Mouse (Mus musculus): ENCODE measurements around the gene Tectb. TPM values are rescaled to one million over a fixed set of nuclear protein-coding genes. Genes with fewer than 3 reads are reported as not detected.

The Tectb gene
- polyA plus RNA-seq, 1 experiment from 2014 or later = not detected

DNA sequence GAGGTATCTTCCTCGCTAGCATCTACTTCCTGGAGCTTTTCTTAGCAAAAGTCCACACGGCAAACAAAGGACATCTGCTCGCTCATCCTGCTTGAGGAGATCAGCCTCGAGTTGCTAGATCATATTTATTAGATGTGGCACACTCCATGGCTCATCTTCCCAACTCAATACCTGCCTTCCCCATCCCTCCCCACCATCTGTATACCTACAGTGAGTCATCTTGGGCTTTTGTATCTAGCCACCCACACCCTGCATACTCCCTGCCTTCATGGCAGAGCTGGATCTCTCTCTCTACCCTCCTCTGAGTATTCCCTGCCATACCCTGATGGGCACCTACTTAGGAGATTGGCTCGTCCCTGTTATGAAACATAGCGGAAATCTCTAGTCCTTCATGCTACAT, 40.7 kb downstream of the Tectb start:
- no peak for ATAC-seq (ENCODE audit: low read depth)
- H3K4me2 ChIP-seq (ENCODE audit: low read depth, low read length) = no peak overlapping the region
- no peaks in the 10 kb centered on the region for H3K9me3 ChIP-seq (ENCODE audit: control insufficient read depth, low read length)
- no peak overlapping the region for H3K4me3 ChIP-seq (ENCODE audit: low read depth, low read length)
- WGBS = 84% methylated on average over 6 of the region's 6 CpGs
- H3K36me3 ChIP-seq (ENCODE audit: control insufficient read depth, insufficient read depth, low read length) = no peaks in the 10 kb centered on the region
- no peaks in the 10 kb centered on the region for H3K4me1 ChIP-seq (ENCODE audit: control insufficient read depth, insufficient read depth, low read length)
- H3K27me3 ChIP-seq (ENCODE audit: control insufficient read depth, insufficient read depth, low read length) = no peaks in the 10 kb centered on the region
- no peak overlapping the region for H3K27ac ChIP-seq (ENCODE audit: low read depth, low read length)
- no peak overlapping the region for H3K9ac ChIP-seq (replicated peaks; ENCODE audit: low read depth, low read length)

DNA sequence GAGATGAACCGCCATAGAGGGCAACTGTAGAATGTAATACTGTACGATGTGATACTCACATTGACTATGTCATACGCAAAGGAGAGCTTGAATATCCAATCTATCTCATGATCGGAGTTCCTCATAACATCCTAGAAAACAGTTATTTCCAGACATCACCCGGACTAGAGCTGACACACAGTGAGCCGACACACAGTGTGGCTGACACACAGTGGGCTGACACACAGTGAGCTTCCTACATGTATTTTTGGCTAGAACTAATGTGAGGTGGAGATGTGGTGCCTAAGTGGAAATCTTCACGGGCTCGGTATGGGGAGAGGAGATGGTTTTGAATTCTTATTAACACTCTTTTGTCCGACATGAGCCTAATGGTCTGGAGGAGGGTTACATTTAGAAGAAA, 41.7 kb downstream of the Tectb start:
- ATAC-seq (ENCODE audit: low read depth) = no peak
- Histone ChIP-seq H3K4me1 (ENCODE audit: control insufficient read depth, insufficient read depth, low read length) (no peaks in the 10 kb centered on the region), H3K4me3 (ENCODE audit: low read depth, low read length) (no peak overlapping the region), H3K9me3 (ENCODE audit: control insufficient read depth, low read length) (no peaks in the 10 kb centered on the region), H3K27me3 (ENCODE audit: control insufficient read depth, insufficient read depth, low read length) (no peaks in the 10 kb centered on the region), H3K4me2 (ENCODE audit: low read depth, low read length) (no peak overlapping the region), H3K27ac (ENCODE audit: low read depth, low read length) (no peak overlapping the region), H3K36me3 (ENCODE audit: control insufficient read depth, insufficient read depth, low read length) (no peaks in the 10 kb centered on the region), H3K9ac (replicated peaks; ENCODE audit: low read depth, low read length) (no peak overlapping the region)
- WGBS = 95% methylated on average over 9 of the region's 9 CpGs

- no peak overlapping the region for H3K4me2 ChIP-seq (ENCODE audit: low read depth, low read length)
- H3K27ac ChIP-seq (ENCODE audit: low read depth, low read length) = no peak overlapping the region
- WGBS = 60% methylated on average over 5 of the region's 5 CpGs
- ATAC-seq (ENCODE audit: low read depth) = no peak
- no peak overlapping the region for H3K9ac ChIP-seq (replicated peaks; ENCODE audit: low read depth, low read length)
- no peaks in the 10 kb centered on the region for H3K4me1 ChIP-seq (ENCODE audit: control insufficient read depth, insufficient read depth, low read length)
- H3K4me3 ChIP-seq (ENCODE audit: low read depth, low read length) = no peak overlapping the region
- H3K36me3 ChIP-seq (ENCODE audit: control insufficient read depth, insufficient read depth, low read length) = no peaks in the 10 kb centered on the region
- H3K9me3 ChIP-seq (ENCODE audit: control insufficient read depth, low read length) = no peaks in the 10 kb centered on the region
- H3K27me3 ChIP-seq (ENCODE audit: control insufficient read depth, insufficient read depth, low read length) = no peaks in the 10 kb centered on the region
Measured at GRCm38 (mm10) chr19:55226621-55227020, 46.1 kb downstream of the Tectb start.

GRCm38 (mm10) chr19:55227135-55227534, 46.6 kb downstream of the Tectb start:
- ATAC-seq (ENCODE audit: low read depth) = no peak
- no peak overlapping the region for H3K27ac ChIP-seq (ENCODE audit: low read depth, low read length)
- H3K27me3 ChIP-seq (ENCODE audit: control insufficient read depth, insufficient read depth, low read length) = no peaks in the 10 kb centered on the region
- no peak overlapping the region for H3K4me3 ChIP-seq (ENCODE audit: low read depth, low read length)
- 85% methylated on average over 7 of the region's 7 CpGs for WGBS
- no peaks in the 10 kb centered on the region for H3K9me3 ChIP-seq (ENCODE audit: control insufficient read depth, low read length)
- no peaks in the 10 kb centered on the region for H3K36me3 ChIP-seq (ENCODE audit: control insufficient read depth, insufficient read depth, low read length)
- no peak overlapping the region for H3K9ac ChIP-seq (replicated peaks; ENCODE audit: low read depth, low read length)
- no peak overlapping the region for H3K4me2 ChIP-seq (ENCODE audit: low read depth, low read length)
- no peaks in the 10 kb centered on the region for H3K4me1 ChIP-seq (ENCODE audit: control insufficient read depth, insufficient read depth, low read length)

- Histone ChIP-seq H3K4me3 (ENCODE audit: low read depth, low read length) (no peak overlapping the region), H3K27me3 (ENCODE audit: control insufficient read depth, insufficient read depth, low read length) (no peaks in the 10 kb centered on the region), H3K9me3 (ENCODE audit: control insufficient read depth, low read length) (no peaks in the 10 kb centered on the region), H3K9ac (replicated peaks; ENCODE audit: low read depth, low read length) (no peak overlapping the region), H3K4me2 (ENCODE audit: low read depth, low read length) (no peak overlapping the region), H3K4me1 (ENCODE audit: control insufficient read depth, insufficient read depth, low read length) (no peaks in the 10 kb centered on the region), H3K36me3 (ENCODE audit: control insufficient read depth, insufficient read depth, low read length) (no peaks in the 10 kb centered on the region), H3K27ac (ENCODE audit: low read depth, low read length) (no peak overlapping the region)
- WGBS = 82% methylated on average over 10 of the region's 10 CpGs
- ATAC-seq (ENCODE audit: low read depth) = no peak
Measured at GRCm38 (mm10) chr19:55231081-55231480, 50.5 kb downstream of the Tectb start.

DNA sequence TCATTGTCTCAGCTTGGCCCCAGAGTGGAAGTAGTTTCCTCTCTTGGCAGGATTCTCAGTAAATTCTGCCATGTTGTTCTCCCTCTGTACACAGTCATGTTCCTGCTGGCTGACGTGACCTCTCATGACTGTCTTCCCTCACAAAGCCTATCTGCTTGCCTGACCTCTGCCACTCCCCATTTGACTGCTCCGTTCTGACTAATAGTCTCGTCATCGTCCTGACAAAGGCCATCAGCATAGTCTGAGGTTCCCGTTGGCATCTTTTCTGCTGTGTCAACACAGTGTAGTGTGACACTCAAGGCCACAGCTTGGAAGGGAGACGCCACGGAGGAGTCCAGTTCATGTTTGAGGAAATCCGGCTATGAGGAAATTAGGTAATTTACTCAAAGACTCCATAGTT, 51.6 kb downstream of the Tectb start:
- no peak overlapping the region for H3K4me2 ChIP-seq (ENCODE audit: low read depth, low read length)

GRCm38 (mm10) chr19:55236026-55236425, 55.5 kb downstream of the Tectb start:
- Histone ChIP-seq H3K27ac (ENCODE audit: low read depth, low read length) (no peak overlapping the region), H3K9ac (replicated peaks; ENCODE audit: low read depth, low read length) (no peak overlapping the region), H3K27me3 (ENCODE audit: control insufficient read depth, insufficient read depth, low read length) (no peaks in the 10 kb centered on the region), H3K4me3 (ENCODE audit: low read depth, low read length) (no peak overlapping the region), H3K4me2 (ENCODE audit: low read depth, low read length) (no peak overlapping the region), H3K4me1 (ENCODE audit: control insufficient read depth, insufficient read depth, low read length) (no peaks in the 10 kb centered on the region), H3K9me3 (ENCODE audit: control insufficient read depth, low read length) (no peaks in the 10 kb centered on the region), H3K36me3 (ENCODE audit: control insufficient read depth, insufficient read depth, low read length) (no peaks in the 10 kb centered on the region)
- ATAC-seq (ENCODE audit: low read depth) = no peak
- 47% methylated on average over 2 of the region's 2 CpGs for WGBS

More for the DNA sequence above, 51.6 kb downstream of the Tectb start:
- Histone ChIP-seq H3K9me3 (ENCODE audit: control insufficient read depth, low read length) (no peaks in the 10 kb centered on the region), H3K27ac (ENCODE audit: low read depth, low read length) (no peak overlapping the region), H3K36me3 (ENCODE audit: control insufficient read depth, insufficient read depth, low read length) (no peaks in the 10 kb centered on the region), H3K4me1 (ENCODE audit: control insufficient read depth, insufficient read depth, low read length) (no peaks in the 10 kb centered on the region), H3K4me3 (ENCODE audit: low read depth, low read length) (no peak overlapping the region), H3K27me3 (ENCODE audit: control insufficient read depth, insufficient read depth, low read length) (no peaks in the 10 kb centered on the region), H3K9ac (replicated peaks; ENCODE audit: low read depth, low read length) (no peak overlapping the region)
- ATAC-seq (ENCODE audit: low read depth) = no peak
- WGBS = 68% methylated on average over 8 of the region's 8 CpGs

GRCm38 (mm10) chr19:55236564-55236963, 56.0 kb downstream of the Tectb start:
- Histone ChIP-seq H3K4me1 (ENCODE audit: control insufficient read depth, insufficient read depth, low read length) (no peaks in the 10 kb centered on the region), H3K27me3 (ENCODE audit: control insufficient read depth, insufficient read depth, low read length) (no peaks in the 10 kb centered on the region), H3K4me3 (ENCODE audit: low read depth, low read length) (no peak overlapping the region), H3K9me3 (ENCODE audit: control insufficient read depth, low read length) (no peaks in the 10 kb centered on the region), H3K27ac (ENCODE audit: low read depth, low read length) (no peak overlapping the region), H3K9ac (replicated peaks; ENCODE audit: low read depth, low read length) (no peak overlapping the region), H3K4me2 (ENCODE audit: low read depth, low read length) (no peak overlapping the region), H3K36me3 (ENCODE audit: control insufficient read depth, insufficient read depth, low read length) (no peaks in the 10 kb centered on the region)
- no peak for ATAC-seq (ENCODE audit: low read depth)
- WGBS = 84% methylated on average over 5 of the region's 5 CpGs

DNA sequence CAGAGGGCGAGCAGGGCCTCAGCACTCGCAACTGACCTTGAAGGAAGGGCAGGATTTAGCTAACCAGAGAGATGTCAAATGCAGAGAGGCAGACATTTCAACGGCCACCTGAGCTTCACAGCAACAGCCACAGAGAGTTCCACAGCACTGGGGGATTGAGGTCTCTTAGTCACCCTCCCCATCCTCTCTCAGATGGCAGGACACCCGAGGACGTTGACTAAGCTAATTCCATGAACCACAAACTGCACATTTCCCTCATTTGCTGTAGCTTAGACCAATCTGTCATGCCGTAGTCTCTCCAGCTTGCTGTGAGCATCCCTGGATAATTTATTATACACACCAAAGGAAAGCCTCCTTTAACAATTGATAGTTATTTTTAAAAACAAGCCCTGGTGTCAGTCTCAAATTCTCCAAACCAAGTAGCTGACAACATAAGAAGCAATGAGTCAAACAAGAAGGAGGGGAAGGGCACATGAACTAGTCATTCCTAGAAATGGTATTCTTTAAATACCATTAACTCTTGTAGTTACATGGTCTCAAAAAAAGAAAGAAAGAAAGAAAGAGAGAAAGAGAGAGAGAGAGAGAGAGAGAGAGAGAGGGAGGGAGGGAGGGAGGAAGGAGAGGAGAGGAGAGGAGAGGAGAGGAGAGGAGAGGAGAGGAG, 59.4 kb downstream of the Tectb start:
- no peak for ATAC-seq (ENCODE audit: low read depth)
- Histone ChIP-seq H3K36me3 (ENCODE audit: control insufficient read depth, insufficient read depth, low read length) (no peaks in the 10 kb centered on the region), H3K4me2 (ENCODE audit: low read depth, low read length) (no peak overlapping the region), H3K9me3 (ENCODE audit: control insufficient read depth, low read length) (no peaks in the 10 kb centered on the region), H3K4me1 (ENCODE audit: control insufficient read depth, insufficient read depth, low read length) (no peaks in the 10 kb centered on the region), H3K27me3 (ENCODE audit: control insufficient read depth, insufficient read depth, low read length) (no peaks in the 10 kb centered on the region), H3K9ac (replicated peaks; ENCODE audit: low read depth, low read length) (no peak overlapping the region), H3K27ac (ENCODE audit: low read depth, low read length) (no peak overlapping the region), H3K4me3 (ENCODE audit: low read depth, low read length) (no peak overlapping the region)
- WGBS = 72% methylated on average over 6 of the region's 6 CpGs

All from neural tube, embryonic 14.5 days (tissue).